Mouse (Mus musculus) embryonic stem cell, embryonic (primary cell): Measurements from ENCODE around the gene Cdkal1.

Experiments used
- CTCF ChIA-PET, 4 experiments: fragments of 300-600 bp in 2 of 4; fragments of 350-600 bp in 2 of 4; sonication (Branson Sonifier 250); formaldehyde crosslinking; loops; one replicate each; lab custom pipeline; 2022; ENCODE audit warnings: inconsistent platforms in 2 of 4; lab: Charles Lee
- POLR2A ChIA-PET, 4 experiments: fragments of 300-600 bp in 2 of 4; fragments of 350-600 bp in 2 of 4; sonication (Branson Sonifier 250); formaldehyde crosslinking; loops; one replicate each; lab custom pipeline; 2022; ENCODE audit warnings: antibody characterized with exemption in 4 of 4, inconsistent platforms in 1 of 4; lab: Charles Lee

Gene Cdkal1

DNA sequence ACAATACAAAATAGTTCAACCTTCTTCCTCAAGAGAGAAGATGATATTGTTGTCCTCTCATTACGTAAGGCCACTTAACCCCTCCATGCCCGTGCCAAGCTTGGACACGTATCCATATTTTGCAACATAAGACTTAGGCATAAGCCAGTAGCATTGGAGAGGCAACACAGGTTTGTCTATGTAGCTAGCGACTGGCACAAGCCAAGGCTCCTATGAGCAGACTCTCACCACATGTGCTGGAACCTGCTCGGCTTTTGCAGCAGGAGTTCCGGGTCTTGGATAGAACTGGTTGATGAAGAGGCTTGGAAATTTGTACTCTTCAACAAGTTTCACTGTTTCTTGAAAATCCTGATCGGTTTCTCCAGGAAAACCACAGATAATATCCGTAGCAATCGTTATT lies 381.2 kb downstream of the Cdkal1 start:
- ChIA-PET POLR2A (no interaction called here), CTCF (no interaction called here)

- POLR2A ChIA-PET = interaction anchor here in 1 of 4 experiments (0.7 kb wide), 1 partner anchor 165 kb away, joined by 4 read pairs; no protein-coding TSS in a partner anchor
- CTCF ChIA-PET = no interaction called here
Measured at GRCm38 (mm10) chr13:29473779-29474178, 381.7 kb downstream of the Cdkal1 start.

DNA sequence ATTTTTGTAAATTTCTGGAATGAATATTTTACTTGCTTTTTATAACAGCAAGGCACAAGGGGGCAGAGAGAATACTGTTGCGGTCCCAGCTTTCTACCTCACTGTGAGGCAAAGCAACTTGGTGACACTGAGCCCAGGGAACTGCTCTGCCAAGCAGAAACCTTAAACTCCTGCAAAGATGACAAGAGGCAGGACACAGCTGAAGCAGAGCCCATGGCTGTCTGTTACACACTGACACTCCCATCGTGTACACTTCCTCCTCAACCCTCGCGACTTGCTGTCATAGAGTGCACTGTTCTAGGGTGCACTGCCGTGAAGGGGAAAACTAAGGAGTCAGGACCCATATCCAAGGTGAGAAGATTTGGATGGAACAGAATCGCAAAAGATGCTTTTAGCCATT lies 393.2 kb downstream of the Cdkal1 start:
- ChIA-PET POLR2A (interaction anchor here in 1 of 4 experiments (0.7 to 1.2 kb wide), 2 partner anchors 11 to 149 kb away, joined by 3 to 5 read pairs; no protein-coding TSS in a partner anchor), CTCF (no interaction called here)

GRCm38 (mm10) chr13:29460741-29461140 lies 394.7 kb downstream of the Cdkal1 start:
- POLR2A ChIA-PET = interaction anchor here in 1 of 4 experiments (1.3 kb wide), 1 partner anchor 10 kb away, joined by 3 read pairs; no protein-coding TSS in a partner anchor
- CTCF ChIA-PET = no interaction called here

DNA sequence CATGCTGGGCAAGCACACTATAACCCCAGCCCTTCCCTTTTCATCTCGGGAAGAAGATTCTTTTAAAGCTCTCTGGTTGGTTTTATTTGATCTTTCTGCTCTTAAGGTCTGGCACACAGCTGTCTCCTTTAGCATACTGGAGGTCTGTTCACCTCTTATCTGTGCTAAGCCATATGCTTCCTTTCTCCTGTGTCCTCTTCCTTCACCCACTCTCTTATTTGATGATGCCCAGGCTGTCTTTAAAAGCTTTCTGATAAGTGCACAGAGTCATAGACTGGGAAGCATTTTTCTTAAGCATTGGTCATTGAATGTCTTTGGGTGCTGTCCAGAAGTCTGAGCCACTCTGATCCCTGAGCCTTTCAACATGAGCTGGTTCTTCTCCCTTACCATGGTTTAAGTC lies 397.1 kb downstream of the Cdkal1 start:
- POLR2A ChIA-PET = interaction anchor here in 1 of 4 experiments (0.7 kb wide), 1 partner anchor 131 kb away, joined by 4 read pairs; no protein-coding TSS in a partner anchor
- CTCF ChIA-PET = no interaction called here

- CTCF ChIA-PET = no interaction called here
- POLR2A ChIA-PET = interaction anchor here in 1 of 4 experiments (1.0 kb wide), 1 partner anchor 16 kb away, joined by 3 read pairs; no protein-coding TSS in a partner anchor
Measured at GRCm38 (mm10) chr13:29437067-29437466, 418.4 kb downstream of the Cdkal1 start.

DNA sequence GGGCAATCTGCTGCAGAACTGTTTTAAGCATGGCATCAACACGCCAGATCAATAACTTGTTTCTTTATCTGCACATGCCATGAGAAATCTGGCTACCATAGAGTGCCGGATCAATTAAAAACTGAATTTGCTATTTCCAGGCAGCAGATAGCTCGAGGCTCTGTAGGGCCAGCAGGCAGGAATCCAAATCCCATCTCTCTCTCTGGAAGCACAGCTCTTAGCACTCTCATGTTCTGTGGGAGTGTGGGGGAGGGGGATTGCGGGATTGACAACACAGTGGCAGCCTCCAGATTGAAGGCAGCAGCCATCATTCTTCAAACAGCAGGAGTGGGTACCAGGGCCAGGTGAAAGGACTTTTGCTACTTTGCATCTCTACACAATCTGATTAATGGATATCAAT lies 420.7 kb downstream of the Cdkal1 start:
- ChIA-PET POLR2A (interaction anchor here in 1 of 4 experiments (1.2 kb wide), 1 partner anchor 14 kb away, joined by 3 read pairs; no protein-coding TSS in a partner anchor), CTCF (no interaction called here)

DNA sequence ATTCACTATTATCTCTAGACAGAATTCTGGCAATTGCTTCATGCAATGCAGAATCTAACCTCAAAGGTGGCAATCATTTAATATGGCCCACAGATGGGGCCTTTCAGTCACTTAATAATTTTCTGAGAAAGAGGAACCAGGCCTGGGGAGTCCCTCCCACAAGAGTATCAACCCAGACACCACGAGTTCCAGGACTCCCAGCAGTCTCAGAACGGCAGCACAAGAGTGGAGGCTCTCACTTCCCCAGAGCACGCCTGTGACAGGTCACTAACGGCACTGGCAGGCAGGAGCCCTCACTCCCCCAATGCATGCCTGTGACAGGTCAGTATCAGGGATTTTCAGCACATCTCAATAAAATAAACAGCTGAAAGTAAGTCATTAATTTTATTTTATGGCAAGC lies 424.6 kb downstream of the Cdkal1 start:
- ChIA-PET POLR2A (interaction anchor here in 1 of 4 experiments (1.4 kb wide), 1 partner anchor 9 kb away, joined by 3 read pairs; no protein-coding TSS in a partner anchor), CTCF (no interaction called here)

DNA sequence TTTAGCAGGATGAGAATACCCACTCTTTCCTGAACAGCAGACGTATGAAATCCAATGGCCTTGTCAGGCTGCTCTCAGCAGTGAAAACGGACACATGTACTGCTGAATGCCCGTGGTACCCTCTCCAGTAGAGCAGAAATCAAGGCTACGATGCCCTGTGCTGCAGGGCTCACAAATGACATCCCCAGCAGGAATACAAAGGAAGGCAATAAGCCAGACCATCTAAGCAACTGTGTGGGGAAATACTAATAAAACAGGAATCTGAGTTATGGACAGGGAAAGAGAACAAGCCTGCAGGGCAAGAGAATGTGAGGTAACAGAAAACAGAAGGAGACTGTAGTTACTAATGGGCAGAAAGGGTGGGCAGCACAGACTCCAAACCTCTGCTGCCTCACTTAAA lies 425.6 kb downstream of the Cdkal1 start:
- ChIA-PET POLR2A (interaction anchor here in 1 of 4 experiments (1.4 kb wide), 1 partner anchor 8 kb away, joined by 3 read pairs; no protein-coding TSS in a partner anchor), CTCF (no interaction called here)

DNA sequence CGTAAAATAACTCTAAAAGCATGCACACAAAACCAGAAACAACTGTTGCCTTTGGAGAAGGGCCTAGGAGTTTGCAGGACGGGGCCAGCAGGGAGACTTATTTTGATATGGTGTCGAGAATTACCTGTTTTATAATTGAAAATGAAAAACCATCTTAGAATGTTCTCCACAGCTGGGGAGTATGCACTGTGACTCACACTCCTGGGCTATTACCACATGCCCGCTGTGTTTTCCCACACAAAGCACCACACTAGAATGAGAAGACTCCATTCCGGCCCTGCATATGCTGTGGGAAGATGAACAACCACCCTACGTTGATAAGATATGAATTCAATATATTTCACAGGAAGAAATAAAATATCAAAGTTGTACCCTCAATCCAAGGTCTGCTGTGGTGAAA lies 426.3 kb downstream of the Cdkal1 start:
- CTCF ChIA-PET = no interaction called here
- POLR2A ChIA-PET = no interaction called here

- POLR2A ChIA-PET = interaction anchor here in 1 of 4 experiments (0.6 kb wide), 1 partner anchor 407 kb away, joined by 3 read pairs; no protein-coding TSS in a partner anchor
- CTCF ChIA-PET = no interaction called here
Measured at GRCm38 (mm10) chr13:29416450-29417136, 438.9 kb downstream of the Cdkal1 start.

DNA sequence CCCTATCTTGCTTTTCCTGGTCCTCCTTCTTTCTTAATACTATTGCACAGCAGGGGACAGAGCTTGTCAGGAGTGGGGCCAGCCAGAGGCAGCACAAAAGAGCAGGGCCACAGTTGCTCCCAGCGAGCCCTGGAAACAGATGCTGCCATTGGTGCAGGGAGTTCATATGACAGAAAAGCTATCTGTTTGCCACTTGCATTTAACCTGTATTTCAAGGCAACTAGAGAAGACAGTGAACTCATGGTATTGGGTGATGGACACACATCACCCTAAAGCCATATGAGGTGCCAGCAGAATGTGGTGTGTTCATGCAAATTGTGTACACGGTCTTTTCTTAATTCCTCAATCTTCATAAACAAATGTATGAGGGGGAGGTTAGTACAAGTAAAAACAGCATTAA lies 439.5 kb downstream of the Cdkal1 start:
- ChIA-PET CTCF (no interaction called here), POLR2A (interaction anchor here in 1 of 4 experiments (0.6 kb wide), 1 partner anchor 408 kb away, joined by 3 read pairs; no protein-coding TSS in a partner anchor)

- ChIA-PET POLR2A (interaction anchor here in 1 of 4 experiments (1.0 kb wide), 1 partner anchor 12 kb away, joined by 4 read pairs; no protein-coding TSS in a partner anchor), CTCF (no interaction called here)
Measured at GRCm38 (mm10) chr13:29414878-29415277, 440.6 kb downstream of the Cdkal1 start.

DNA sequence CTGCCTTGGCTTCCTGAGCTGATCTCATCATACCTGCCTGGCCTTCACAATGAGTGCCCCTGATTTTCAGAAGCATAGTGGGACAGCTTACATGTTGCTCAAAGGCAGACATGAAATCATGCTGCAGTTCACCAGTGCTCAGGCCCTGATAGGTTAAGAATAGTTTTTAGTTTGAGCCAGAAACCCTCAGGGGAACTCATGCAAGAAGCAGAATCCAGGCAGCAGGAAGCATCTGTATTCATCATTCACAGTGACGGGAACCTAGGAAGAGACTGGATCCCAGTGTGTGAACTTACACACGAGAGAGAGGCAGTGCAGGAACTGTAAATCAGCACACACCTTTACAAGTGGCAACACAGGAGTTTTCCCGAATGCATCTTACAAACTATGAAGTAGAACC lies 441.0 kb downstream of the Cdkal1 start:
- CTCF ChIA-PET = no interaction called here
- POLR2A ChIA-PET = no interaction called here

DNA sequence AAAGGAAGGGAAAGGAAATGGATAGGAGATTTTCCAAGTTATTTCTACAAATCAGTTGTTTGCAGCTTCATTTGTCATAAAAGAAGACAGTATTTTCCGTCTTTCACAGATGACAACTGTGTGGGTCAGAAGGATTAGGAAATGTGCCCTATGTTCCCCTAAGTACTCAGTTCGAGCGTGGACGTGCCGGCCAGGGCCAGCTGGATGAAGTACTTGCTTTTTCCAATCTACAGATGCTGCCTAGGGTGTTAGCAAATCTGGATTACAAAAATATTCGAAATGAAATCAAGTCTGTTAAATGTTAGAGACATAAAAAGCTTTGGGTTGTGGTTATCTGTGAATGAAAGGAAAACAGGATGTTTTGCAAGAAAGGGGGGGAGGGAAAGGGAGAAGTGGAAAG lies 444.3 kb downstream of the Cdkal1 start:
- ChIA-PET CTCF (no interaction called here), POLR2A (interaction anchor here in 1 of 4 experiments (0.7 kb wide), 1 partner anchor 199 kb away, joined by 3 read pairs; no protein-coding TSS in a partner anchor)

GRCm38 (mm10) chr13:29407619-29408018 lies 447.9 kb downstream of the Cdkal1 start:
- CTCF ChIA-PET = no interaction called here
- POLR2A ChIA-PET = interaction anchor here in 1 of 4 experiments (1.3 kb wide), 1 partner anchor 12 kb away, joined by 4 read pairs; no protein-coding TSS in a partner anchor

DNA sequence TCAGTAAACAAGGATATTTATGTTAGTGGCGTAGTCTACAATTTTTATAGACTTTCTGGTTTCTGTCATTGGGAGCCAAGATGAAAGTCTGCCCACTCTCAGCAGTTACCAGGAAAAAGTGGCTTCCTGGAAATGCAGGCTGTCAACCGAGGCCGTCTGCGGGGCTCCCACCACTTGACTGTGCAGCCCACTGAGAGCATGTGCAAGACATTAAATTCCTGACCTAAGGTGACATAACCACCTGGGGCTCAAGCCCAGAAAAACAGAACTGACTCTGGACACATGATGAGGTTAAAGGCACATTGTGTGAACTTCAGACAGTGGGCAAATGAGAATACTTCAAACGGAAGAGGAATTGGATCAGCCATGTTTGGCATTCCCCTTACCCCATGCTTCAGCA lies 450.2 kb downstream of the Cdkal1 start:
- CTCF ChIA-PET = no interaction called here
- POLR2A ChIA-PET = no interaction called here

DNA sequence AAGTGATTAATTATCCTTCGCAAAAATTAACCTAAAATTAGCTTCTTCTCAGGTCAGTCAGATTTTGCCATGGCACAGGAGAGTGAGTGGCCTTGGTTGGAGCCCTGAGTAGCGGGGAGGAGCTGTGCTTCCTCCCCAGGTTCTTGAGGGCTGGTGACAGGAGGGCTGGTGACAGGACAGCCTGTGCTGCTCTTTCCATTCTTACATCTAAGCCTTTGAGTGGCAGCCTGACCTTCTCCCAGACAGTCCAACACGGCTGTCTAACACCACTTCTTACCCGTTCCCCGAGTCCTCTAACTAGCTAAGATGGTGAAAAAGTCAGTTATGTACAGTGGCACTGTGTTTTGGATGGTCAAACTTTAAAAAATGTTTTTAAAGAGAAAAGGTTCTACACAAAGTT lies 452.3 kb downstream of the Cdkal1 start:
- CTCF ChIA-PET = no interaction called here
- POLR2A ChIA-PET = interaction anchor here in 1 of 4 experiments (1.2 to 1.4 kb wide), 2 partner anchors 11 to 12 kb away, joined by 4 read pairs; no protein-coding TSS in a partner anchor

- CTCF ChIA-PET = no interaction called here
- POLR2A ChIA-PET = interaction anchor here in 1 of 4 experiments (1.2 to 1.4 kb wide), 2 partner anchors 11 to 13 kb away, joined by 4 read pairs; no protein-coding TSS in a partner anchor
Measured at GRCm38 (mm10) chr13:29402526-29403040, 452.9 kb downstream of the Cdkal1 start.

DNA sequence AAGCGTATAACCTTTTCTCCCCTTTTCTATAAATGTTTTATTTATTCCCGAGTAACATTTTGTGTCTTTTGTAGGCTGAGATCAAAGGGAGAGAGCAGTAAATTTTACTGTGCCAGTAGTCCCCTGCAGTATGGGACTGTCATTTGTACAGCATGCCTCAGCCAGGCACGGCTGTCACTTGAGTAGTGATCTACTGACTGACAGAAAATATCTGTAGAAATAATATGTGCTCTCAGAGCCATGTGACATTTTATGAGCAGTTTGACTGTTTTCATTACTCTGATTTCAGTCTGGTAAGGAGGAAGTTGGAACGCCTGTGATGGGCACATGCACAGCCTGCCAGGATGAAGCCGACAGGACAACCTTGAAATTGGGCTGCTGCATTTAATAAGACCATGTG lies 455.6 kb downstream of the Cdkal1 start:
- ChIA-PET POLR2A (no interaction called here), CTCF (no interaction called here)
